Mouse (Mus musculus) thymus, adult 2 months (tissue): ENCODE results near the gene Supt3. TPM values are rescaled to one million over a fixed set of nuclear protein-coding genes. Genes with fewer than 3 reads are reported as not detected.

Source experiments
- DNase-seq: peaks from one replicate; pipeline ENCODE4 v3.0.0; 2021
- H3K27ac ChIP-seq: fragments of 200-500 bp; 2 replicates; pipeline ENCODE4 v1.5.1; 2012; ENCODE audit warnings: low read length, control low read depth; ENCODE audit not compliant: control insufficient read depth, insufficient read depth
- H3K27me3 ChIP-seq: fragments of 200-500 bp; 2 replicates; pipeline ENCODE4 v1.6.1; 2012; ENCODE audit warnings: mild to moderate bottlenecking, low read length, moderate library complexity, mixed read lengths; ENCODE audit not compliant: control insufficient read depth, insufficient read depth
- H3K36me3 ChIP-seq: fragments of 200-500 bp; 2 replicates; pipeline ENCODE4 v1.6.1; 2012; ENCODE audit warnings: mild to moderate bottlenecking, low read length, moderate library complexity; ENCODE audit not compliant: control insufficient read depth, insufficient read depth
- H3K4me1 ChIP-seq: fragments of 200-500 bp; replicated peaks from 2 replicates; pipeline ENCODE4 v1.6.1; 2012; ENCODE audit warnings: low read length; ENCODE audit not compliant: control insufficient read depth, insufficient read depth
- H3K4me3 ChIP-seq: fragments of 200-500 bp; 2 replicates; pipeline ENCODE4 v1.5.1; 2012; ENCODE audit warnings: mild to moderate bottlenecking, low read length, control low read depth, moderate library complexity; ENCODE audit not compliant: control insufficient read depth, insufficient read depth
- CTCF ChIP-seq: fragments of 200-500 bp; IDR thresholded peaks from 2 replicates; pipeline ENCODE4 v1.5.1; 2012; ENCODE audit warnings: mild to moderate bottlenecking, control low read depth, low read length, moderate library complexity, borderline replicate concordance; ENCODE audit not compliant: control insufficient read depth, poor library complexity, insufficient read depth; ENCODE audit errors: extremely low read depth
- POLR2A ChIP-seq: fragments of 200-500 bp; IDR thresholded peaks from 2 replicates; pipeline ENCODE4 v1.6.1; 2012; ENCODE audit warnings: mild to moderate bottlenecking, low read length, control low read depth, moderate library complexity; ENCODE audit not compliant: control insufficient read depth, poor library complexity, insufficient read depth; ENCODE audit errors: extremely low read depth
- WGBS: fragments of 180-500 bp; shearing (Covaris S2); methylation state at CpG from one replicate; pipeline ENCODE4 v1.1.7; 2018; 5-methylcytosine and 5-hydroxymethylcytosine counted together
- polyA plus RNA-seq: library from polyadenylated mRNA; depleted of rRNA; stranded (reverse); fragments of >200 nt; gene quantifications from 2 replicates; pipeline ENCODE4 v1.2.3, GENCODE M21; 2012

The Supt3 gene
- polyA plus RNA-seq, 1 experiment, result 4.8 TPM

DNA sequence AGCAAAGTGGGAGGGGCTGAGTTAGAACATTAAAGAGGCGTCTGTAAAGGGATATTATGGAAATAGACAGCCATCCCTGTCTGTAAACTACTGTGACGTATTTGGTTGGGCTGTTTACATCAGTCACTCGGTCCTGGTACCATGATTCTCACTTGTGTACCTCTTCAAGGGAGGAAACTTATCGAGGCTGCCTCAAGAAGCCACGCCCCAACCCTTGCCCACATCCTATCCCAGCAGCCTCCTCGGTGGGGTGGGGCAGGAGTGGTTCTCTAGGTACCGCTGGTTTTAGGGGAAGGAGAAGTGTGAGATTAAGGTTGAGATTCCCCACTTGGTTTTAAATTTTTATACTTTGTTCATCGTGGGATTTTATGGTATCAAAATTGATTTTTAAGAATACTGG lies 31.6 kb upstream of the Supt3 start:
- no peak overlapping the region for H3K4me3 ChIP-seq
- no peak for DNase-seq
- no peak for TF ChIP-seq CTCF
- no peak for TF ChIP-seq POLR2A
- 78% methylated on average over 8 of the region's 8 CpGs for WGBS
- no peaks in the 10 kb centered on the region for H3K36me3 ChIP-seq
- no peak overlapping the region for H3K27ac ChIP-seq
- H3K4me1 ChIP-seq, result no peaks in the 10 kb centered on the region
- H3K27me3 ChIP-seq, result no peaks in the 10 kb centered on the region

DNA sequence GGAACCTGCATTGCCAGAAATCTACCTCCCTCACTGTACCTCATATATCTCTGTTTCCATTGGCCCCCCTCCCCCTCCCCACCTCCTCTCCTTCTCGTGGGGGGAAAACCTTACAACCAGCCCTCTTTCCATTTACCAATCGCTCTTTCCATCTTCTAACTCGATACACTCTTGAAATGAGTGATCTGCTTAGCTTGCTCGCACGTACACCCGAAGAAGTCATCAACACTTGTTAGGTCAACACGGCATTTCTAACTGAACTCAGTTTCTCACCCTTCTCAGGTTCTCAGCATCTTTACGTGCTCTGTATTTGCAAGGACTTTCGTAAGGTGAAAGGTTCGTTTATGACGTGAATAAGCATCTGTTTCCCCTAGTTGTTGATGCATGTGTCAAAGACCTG lies 10.6 kb upstream of the Supt3 start:
- WGBS, result 94% methylated on average over 11 of the region's 11 CpGs
- Histone ChIP-seq H3K36me3 (no peaks in the 10 kb centered on the region), H3K27ac (no peak overlapping the region), H3K4me3 (no peak overlapping the region), H3K27me3 (no peaks in the 10 kb centered on the region), H3K4me1 (no peaks in the 10 kb centered on the region)
- no peak for DNase-seq
- TF ChIP-seq CTCF (no peak), POLR2A (no peak)

DNA sequence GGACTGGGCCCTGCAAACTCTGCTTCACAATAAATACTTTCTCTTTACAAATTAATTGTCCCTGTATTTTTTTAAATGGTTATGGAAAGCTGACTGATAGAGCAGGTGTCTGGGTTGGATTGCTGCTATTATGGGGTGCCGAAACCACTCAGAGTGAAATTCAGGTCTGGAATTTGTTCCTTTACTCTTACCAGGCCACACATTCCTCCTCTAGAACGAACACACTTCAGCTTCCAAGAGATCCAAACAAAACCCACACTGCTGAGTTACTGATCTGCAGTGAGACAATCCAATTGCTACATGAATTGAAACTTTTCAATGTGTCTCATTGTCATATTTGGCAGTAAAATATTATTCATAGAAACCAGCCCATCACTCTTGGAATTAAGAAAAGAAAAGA lies 10.0 kb upstream of the Supt3 start:
- no peaks in the 10 kb centered on the region for H3K4me1 ChIP-seq

DNA sequence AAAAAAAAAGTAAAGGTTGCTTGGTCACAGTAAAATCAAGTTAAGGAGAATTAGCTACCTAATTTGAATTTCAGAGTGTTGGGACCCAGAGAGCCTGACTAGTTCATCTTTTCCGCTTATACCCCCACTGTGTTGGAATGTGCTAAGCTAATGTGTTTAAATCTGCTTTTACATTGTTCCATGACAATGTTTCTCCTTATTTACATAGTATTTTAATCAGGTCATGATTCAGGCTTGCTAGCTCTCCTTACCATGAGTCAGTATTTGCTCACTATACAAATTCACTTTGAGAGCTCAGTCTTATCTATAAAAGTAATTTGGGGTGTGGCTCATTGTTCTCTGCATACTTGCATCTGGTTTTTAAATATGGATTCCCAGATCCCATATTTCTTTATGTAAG lies 9.6 kb upstream of the Supt3 start:
- Histone ChIP-seq H3K36me3 (no peaks in the 10 kb centered on the region), H3K4me1 (no peaks in the 10 kb centered on the region), H3K27me3 (no peaks in the 10 kb centered on the region), H3K27ac (no peak overlapping the region), H3K4me3 (no peak overlapping the region)
- TF ChIP-seq CTCF, result no peak
- TF ChIP-seq POLR2A, result no peak
- 97% methylated on average over 1 of the region's 1 CpGs for WGBS
- DNase-seq, result no peak

More for the DNA sequence above, 10.0 kb upstream of the Supt3 start:
- no peak overlapping the region for H3K4me3 ChIP-seq
- H3K36me3 ChIP-seq, result no peaks in the 10 kb centered on the region
- 91% methylated on average over 2 of the region's 2 CpGs for WGBS
- H3K27ac ChIP-seq, result no peak overlapping the region
- TF ChIP-seq POLR2A, result no peak
- no peak for TF ChIP-seq CTCF
- no peaks in the 10 kb centered on the region for H3K27me3 ChIP-seq
- DNase-seq, result no peak

DNA sequence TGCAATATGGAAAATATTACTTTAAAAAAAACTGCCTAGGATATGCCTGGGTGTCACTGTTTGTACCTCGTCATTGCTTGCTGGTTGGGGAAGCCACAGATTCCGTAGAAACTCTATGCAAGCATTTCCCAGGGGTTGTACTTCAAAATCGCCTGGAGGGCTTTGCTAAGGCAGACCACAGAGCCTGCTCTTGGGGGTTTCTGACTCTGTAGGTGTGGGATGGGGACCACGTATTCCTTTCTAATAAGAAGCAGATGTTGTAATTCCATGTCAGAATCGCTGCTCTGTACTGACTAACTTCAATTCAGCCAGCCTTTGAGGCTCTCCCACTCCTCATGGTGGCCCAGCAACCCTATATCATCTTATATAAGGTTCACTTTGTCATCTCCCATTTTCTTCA lies 8.4 kb upstream of the Supt3 start:
- H3K4me3 ChIP-seq, result no peak overlapping the region
- H3K27me3 ChIP-seq, result no peaks in the 10 kb centered on the region
- 88% methylated on average over 5 of the region's 5 CpGs for WGBS
- no peak overlapping the region for H3K27ac ChIP-seq
- no peaks in the 10 kb centered on the region for H3K4me1 ChIP-seq
- no peak for DNase-seq
- H3K36me3 ChIP-seq, result no peaks in the 10 kb centered on the region
- no peak for TF ChIP-seq POLR2A
- TF ChIP-seq CTCF, result no peak

DNA sequence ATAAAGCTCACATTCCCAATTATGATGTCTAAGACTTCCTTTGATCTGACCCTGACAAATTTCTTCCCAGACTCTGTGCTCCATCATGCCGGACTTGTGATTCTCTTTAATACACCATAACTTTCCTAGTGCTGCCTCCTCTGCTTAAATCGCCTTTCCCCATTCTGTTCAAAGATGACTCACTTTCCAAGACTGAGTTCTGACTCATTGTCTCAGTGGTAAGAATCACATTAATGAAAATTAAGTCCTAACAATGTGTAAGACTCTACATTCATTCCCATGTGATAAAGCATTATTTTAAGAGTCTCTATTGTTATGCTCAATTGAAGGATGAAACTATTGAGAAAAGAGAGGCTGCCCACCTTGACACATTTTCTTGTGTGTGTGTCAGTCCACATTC lies 6.1 kb upstream of the Supt3 start:
- no peaks in the 10 kb centered on the region for H3K27me3 ChIP-seq
- H3K27ac ChIP-seq, result no peak overlapping the region
- no peaks in the 10 kb centered on the region for H3K36me3 ChIP-seq
- WGBS, result 95% methylated on average over 2 of the region's 2 CpGs
- DNase-seq, result no peak
- H3K4me3 ChIP-seq, result no peak overlapping the region
- no peak for TF ChIP-seq CTCF
- TF ChIP-seq POLR2A, result no peak
- no peaks in the 10 kb centered on the region for H3K4me1 ChIP-seq

DNA sequence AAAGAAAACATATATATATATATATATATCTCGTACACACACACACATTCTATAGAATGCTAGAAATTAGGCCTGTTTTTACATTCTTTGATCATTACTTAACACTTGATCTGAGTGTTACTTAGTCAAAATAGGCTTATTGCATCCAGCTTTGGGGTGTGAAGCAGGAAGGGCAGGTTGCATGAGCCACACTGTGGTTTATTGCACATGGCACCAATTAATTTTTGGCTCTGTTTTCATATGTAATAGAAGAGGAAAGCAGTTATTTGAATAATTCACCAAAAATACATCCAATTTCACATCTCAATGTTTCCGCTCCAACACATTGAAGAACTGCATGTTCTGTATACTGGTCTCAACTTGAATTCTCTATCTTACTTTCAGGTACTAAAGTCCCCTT lies 4.4 kb upstream of the Supt3 start:
- DNase-seq, result no peak
- Histone ChIP-seq H3K4me1 (no peaks in the 10 kb centered on the region), H3K4me3 (no peak overlapping the region), H3K36me3 (no peaks in the 10 kb centered on the region), H3K27ac (no peak overlapping the region), H3K27me3 (no peaks in the 10 kb centered on the region)
- 92% methylated on average over 2 of the region's 2 CpGs for WGBS
- TF ChIP-seq CTCF, result no peak
- TF ChIP-seq POLR2A, result no peak
